Mouse (Mus musculus): ENCODE data around the gene Prph. TPM values are rescaled to one million over a fixed set of nuclear protein-coding genes. Genes with fewer than 3 reads are reported as not detected.
A peak's percentile ranks its signal among the peaks of the same experiment; 100 is the strongest.

Prph gene
- total RNA-seq, 2 experiments from 2014 or later, result not detected

GRCm38 (mm10) chr15:99096061-99096793 is 41.3 kb downstream of the Prph start:
- no peak for ATAC-seq (replicated peaks; ENCODE audit: poor library complexity, severe bottlenecking)

DNA sequence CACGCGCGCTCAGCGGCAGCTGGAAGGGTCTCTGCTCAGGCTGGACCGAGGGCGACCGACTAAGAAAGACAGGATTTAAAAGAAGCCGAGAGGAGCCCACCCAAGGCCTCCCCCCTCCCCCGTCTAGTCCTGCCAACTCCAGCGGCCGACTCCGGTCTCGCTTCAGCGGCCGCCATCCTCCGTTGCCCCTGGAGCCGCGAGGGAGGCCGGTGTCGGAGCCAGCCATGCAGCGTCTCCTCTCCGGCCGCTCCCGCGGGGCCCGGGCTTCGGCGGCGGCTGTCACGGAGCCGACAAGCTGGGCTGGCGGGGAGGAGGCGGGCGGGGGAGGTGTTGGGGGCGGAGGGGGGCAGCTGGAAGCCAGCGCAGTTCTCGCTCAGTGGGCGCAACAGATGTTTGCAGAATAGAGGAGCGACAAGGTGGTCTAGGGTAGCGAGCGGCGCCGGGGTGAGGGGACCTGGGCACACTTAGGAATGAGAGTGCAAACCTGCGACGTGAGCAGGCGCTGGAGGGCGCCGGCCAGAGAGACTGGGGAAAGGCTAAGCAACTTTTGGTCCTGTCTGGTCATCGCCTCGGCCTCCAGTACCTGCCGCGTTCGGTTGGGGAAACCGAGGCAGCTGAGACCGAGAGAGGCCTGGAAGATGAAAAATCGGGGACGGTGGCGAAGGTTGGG is 42.0 kb downstream of the Prph start:
- no peak for ATAC-seq (replicated peaks; ENCODE audit: poor library complexity, severe bottlenecking)

DNA sequence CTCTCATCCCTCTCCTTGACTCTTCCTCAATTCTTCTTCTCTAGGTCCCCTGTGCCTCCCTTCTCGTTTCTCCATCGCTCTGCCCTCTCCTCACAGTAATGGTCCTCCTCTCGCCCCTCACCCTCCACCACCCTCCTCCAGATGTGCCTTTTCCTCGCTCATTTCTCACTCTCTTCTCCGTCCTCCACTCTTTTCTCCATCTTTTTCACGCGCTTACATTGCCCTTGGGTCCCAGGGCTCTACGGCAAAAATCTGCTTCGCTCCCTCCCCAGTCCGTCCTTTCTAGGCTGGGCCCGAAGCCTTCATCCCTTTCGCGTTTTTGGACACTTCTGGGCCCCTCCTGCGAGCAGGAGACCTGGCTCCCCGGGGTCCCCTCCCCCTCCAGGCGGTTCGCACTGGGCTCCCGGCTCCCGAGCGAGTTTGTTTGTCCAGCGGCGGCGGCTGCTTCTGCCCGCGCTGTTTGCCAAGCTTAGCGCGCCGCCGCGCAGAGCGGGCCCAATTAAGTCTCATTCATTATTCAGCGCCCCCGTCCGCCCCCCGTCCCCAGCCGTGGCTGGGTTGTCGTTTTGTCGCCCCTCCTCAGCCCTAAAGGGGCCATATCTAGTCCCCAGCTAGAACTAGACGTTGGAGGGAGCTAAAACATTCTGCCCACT is 43.0 kb downstream of the Prph start:
- ATAC-seq (replicated peaks; ENCODE audit: poor library complexity, severe bottlenecking), result no peak

GRCm38 (mm10) chr15:99098493-99098861 is 43.5 kb downstream of the Prph start:
- ATAC-seq (replicated peaks; ENCODE audit: poor library complexity, severe bottlenecking), result no peak

GRCm38 (mm10) chr15:99099139-99099556 is 44.2 kb downstream of the Prph start:
- ATAC-seq (replicated peaks; ENCODE audit: poor library complexity, severe bottlenecking), result peak; percentile 74

DNA sequence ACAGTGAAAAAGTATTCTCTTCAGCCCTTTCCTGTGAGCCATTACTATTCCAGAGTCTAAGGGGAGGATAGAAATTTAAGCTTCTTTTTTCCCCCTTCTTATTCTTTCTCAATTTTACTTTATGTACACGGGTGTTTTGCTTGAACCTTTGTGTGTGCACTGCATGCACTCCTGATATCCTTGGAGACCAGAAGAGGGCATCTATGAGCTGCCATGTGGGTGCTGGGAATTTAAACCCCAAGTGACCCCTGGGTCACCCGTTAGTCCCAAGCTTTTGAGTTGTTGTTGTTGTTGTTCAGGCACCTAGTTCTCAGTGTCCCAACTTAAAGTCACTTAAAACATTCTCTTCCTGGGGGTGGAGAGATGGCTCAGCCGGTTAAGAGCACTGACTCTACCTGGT is 45.0 kb downstream of the Prph start:
- ATAC-seq (replicated peaks; ENCODE audit: poor library complexity, severe bottlenecking), result no peak

DNA sequence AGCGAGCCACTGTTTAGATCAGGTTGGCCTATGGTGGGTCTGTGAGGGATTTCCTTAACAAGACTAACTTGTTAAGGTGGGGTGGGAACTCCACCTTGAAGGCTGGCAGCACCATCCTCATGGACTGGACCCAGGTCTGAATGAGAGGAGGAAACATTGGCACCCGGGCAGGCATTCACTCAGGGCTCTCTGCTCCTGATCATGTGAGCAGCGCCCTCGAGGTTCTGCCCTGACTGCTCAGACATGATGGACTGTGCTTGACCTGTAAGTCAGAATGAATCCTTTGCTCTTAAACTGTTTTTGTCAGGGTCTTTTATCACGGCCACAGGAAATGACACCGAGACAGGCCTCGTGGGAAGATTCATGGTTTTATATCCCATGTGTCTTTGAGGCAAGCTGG is 50.3 kb downstream of the Prph start:
- no peak for ATAC-seq (replicated peaks; ENCODE audit: poor library complexity, severe bottlenecking)

GRCm38 (mm10) chr15:99107866-99108265 is 52.9 kb downstream of the Prph start:
- no peak for ATAC-seq (replicated peaks; ENCODE audit: poor library complexity, severe bottlenecking)

Other genes with a start within 250 kb of the Prph start
- gene Ddn, start 245.7 kb upstream of the Prph start, total RNA-seq (2014; fragmentation: Nextera tagmentation), result not detected in 2 replicates
- not detected in 2 replicates for gene Ddn, start 245.7 kb upstream of the Prph start, total RNA-seq (2017)
- 34.2 and 63.8 TPM in 2 replicates for gene Prkag1, start 223.7 kb upstream of the Prph start, total RNA-seq (2014; fragmentation: Nextera tagmentation)
- 85.0 and 110 TPM in 2 replicates for gene Prkag1, start 223.7 kb upstream of the Prph start, total RNA-seq (2017)
- gene Kmt2d, start 184.0 kb upstream of the Prph start, total RNA-seq (2014; fragmentation: Nextera tagmentation), result 59.0 and 81.0 TPM in 2 replicates
- gene Kmt2d, start 184.0 kb upstream of the Prph start, total RNA-seq (2017), result 15.8 and 24.9 TPM in 2 replicates
- 14.3 and 25.5 TPM in 2 replicates for gene Rhebl1, start 160.6 kb upstream of the Prph start, total RNA-seq (2014; fragmentation: Nextera tagmentation)
- 4.3 and 7.3 TPM in 2 replicates for gene Rhebl1, start 160.6 kb upstream of the Prph start, total RNA-seq (2017)
- not detected in 2 replicates for gene Dhh, start 156.6 kb upstream of the Prph start, total RNA-seq (2014; fragmentation: Nextera tagmentation)
- not detected in 2 replicates for gene Dhh, start 156.6 kb upstream of the Prph start, total RNA-seq (2017)
- 3.5 and 8.5 TPM in 2 replicates for gene Lmbr1l, start 136.9 kb upstream of the Prph start, total RNA-seq (2014; fragmentation: Nextera tagmentation)
- gene Lmbr1l, start 136.9 kb upstream of the Prph start, total RNA-seq (2017), result 7.7 and 11.9 TPM in 2 replicates
- 2,030 and 2,397 TPM in 2 replicates for gene Tuba1b, start 120.6 kb upstream of the Prph start, total RNA-seq (2014; fragmentation: Nextera tagmentation)
- 964 and 1,039 TPM in 2 replicates for gene Tuba1b, start 120.6 kb upstream of the Prph start, total RNA-seq (2017)
- gene Gm49450, start 101.6 kb upstream of the Prph start, total RNA-seq (2014; fragmentation: Nextera tagmentation), result not detected in 2 replicates
- not detected in 2 replicates for gene Gm49450, start 101.6 kb upstream of the Prph start, total RNA-seq (2017)
- gene Tuba1a, start 101.5 kb upstream of the Prph start, total RNA-seq (2014; fragmentation: Nextera tagmentation), result 21.3 and 34.8 TPM in 2 replicates
- 19.6 and 24.6 TPM in 2 replicates for gene Tuba1a, start 101.5 kb upstream of the Prph start, total RNA-seq (2017)
- gene Tuba1c, start 25.3 kb upstream of the Prph start, total RNA-seq (2014; fragmentation: Nextera tagmentation), result 117 and 131 TPM in 2 replicates
- gene Tuba1c, start 25.3 kb upstream of the Prph start, total RNA-seq (2017), result 109 and 120 TPM in 2 replicates
- 11.0 and 44.6 TPM in 2 replicates for gene Troap, start 19.4 kb downstream of the Prph start, total RNA-seq (2014; fragmentation: Nextera tagmentation)
- 21.5 and 24.9 TPM in 2 replicates for gene Troap, start 19.4 kb downstream of the Prph start, total RNA-seq (2017)
- gene C1ql4, start 32.6 kb downstream of the Prph start, total RNA-seq (2014; fragmentation: Nextera tagmentation), result not detected in 2 replicates
- not detected in 2 replicates for gene C1ql4, start 32.6 kb downstream of the Prph start, total RNA-seq (2017)
- gene Dnajc22, start 38.0 kb downstream of the Prph start, total RNA-seq (2014; fragmentation: Nextera tagmentation), result not detected in 2 replicates
- gene Dnajc22, start 38.0 kb downstream of the Prph start, total RNA-seq (2017), result not detected in 2 replicates
- 0.85 TPM in 1 of 2 replicates, not detected in the other for gene Spats2, start 70.7 kb downstream of the Prph start, total RNA-seq (2014; fragmentation: Nextera tagmentation)
- 0.46 and 1.0 TPM in 2 replicates for gene Spats2, start 70.7 kb downstream of the Prph start, total RNA-seq (2017)
- gene Kcnh3, start 169.7 kb downstream of the Prph start, total RNA-seq (2014; fragmentation: Nextera tagmentation), result not detected in 2 replicates
- gene Kcnh3, start 169.7 kb downstream of the Prph start, total RNA-seq (2017), result not detected in 2 replicates
- gene Mcrs1, start 196.8 kb downstream of the Prph start, total RNA-seq (2014; fragmentation: Nextera tagmentation), result 30.9 and 51.4 TPM in 2 replicates
- gene Mcrs1, start 196.8 kb downstream of the Prph start, total RNA-seq (2017), result 44.0 and 48.0 TPM in 2 replicates
- 13.5 and 17.6 TPM in 2 replicates for gene Prpf40b, start 239.9 kb downstream of the Prph start, total RNA-seq (2014; fragmentation: Nextera tagmentation)
- 7.2 and 10.7 TPM in 2 replicates for gene Prpf40b, start 239.9 kb downstream of the Prph start, total RNA-seq (2017)
- gene Fam186b, start 240.7 kb downstream of the Prph start, total RNA-seq (2014; fragmentation: Nextera tagmentation), result not detected in 2 replicates
- gene Fam186b, start 240.7 kb downstream of the Prph start, total RNA-seq (2017), result not detected in 2 replicates

Measured in granulocyte monocyte progenitor cell, adult 5-6 weeks (primary cell).